Mouse (Mus musculus): ENCODE data around the gene Rpl36a-ps1.
"Not testable (repeated sequence)": the region's sequence is repeated elsewhere in the genome, so short reads cannot be mapped to it uniquely, and the experiment has no call there.

Rpl36a-ps1 gene

DNA sequence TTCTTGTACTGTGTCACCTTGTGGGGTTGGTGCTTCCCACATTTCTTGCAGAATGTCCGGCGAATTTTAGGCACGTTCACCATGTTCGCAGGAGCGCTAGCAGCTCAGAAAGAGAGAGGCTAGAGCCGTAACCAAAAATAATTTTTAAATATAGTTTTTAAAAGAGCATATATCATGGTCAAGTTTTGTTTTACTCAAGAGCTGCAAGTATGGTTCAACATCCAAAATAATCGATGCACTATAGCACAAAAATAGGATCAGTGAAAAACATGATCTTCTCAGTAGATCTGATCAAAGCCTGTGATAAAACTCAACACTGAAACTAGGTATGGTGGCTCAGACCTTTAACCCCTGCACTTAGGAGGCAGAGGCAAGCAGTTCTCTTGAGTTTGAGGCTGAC, at the start of gene Rpl36a-ps1:
Rpl36a-ps1 (minus strand) TSS at position 101 of the 400 bp plus-strand sequence.
- in situ Hi-C loops (cut with MboI, MseI) = no loop called here

DNA sequence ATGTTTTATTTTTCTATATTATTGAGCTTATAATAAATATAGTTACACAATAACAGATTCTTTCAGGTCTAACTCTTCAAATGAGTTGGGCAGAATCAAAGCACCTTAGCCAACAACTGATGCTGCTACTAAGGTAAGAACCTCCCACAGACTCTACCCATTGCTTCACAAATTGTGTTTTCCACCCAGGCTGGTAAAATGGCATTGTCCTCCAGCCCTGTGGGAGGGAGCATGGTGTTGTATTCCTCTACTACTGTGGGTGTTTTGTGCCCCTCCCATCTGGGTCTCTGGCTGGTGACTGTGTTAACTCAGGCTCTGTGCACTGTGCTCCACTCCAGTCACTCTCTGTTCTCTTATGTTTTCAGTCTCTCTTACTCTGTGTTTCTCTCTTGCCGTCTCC, 49.4 kb upstream of the Rpl36a-ps1 start:
- in situ Hi-C loops (cut with MboI, MseI) = no loop called here

DNA sequence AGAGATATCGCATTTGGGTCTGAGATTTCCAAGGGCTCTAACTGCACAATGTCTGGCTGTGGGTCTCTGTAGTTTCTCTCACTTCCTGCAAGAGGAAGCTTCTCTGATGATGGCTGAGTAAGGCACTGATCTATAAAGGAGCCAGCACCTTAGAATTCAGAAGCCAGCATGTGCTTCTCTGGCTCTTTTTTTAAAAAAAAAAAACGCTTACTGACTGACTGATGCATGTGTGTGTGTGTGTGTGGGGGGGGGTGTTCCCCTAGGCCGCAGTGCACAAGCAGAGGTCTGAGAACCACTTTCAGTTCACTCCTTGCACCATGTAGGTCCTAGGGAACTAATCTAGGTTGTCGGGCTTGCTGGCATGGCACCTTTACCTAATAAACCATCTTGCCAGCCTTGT, 47.3 kb upstream of the Rpl36a-ps1 start:
- in situ Hi-C loops (cut with MboI, MseI) = no loop called here

DNA sequence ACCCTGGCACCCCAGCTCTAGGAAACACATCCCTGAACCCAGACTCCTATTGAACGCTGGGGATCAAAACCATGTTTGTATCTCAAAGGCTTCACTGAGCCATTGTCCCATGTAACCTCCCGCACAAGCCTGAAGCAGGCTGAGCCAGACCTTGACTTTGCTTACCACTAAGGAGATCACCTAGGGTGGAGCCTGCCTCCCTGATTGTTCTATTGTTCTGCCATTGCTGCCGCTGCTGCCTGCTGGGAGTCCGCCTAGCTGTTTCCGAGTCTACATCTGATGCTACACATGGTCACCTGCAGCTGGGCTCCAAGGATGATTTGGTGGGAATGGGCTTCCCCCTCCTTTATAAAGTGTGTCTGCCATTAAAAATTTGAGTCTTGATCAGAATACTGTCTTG, 45.2 kb upstream of the Rpl36a-ps1 start:
- in situ Hi-C loops (cut with MboI, MseI) = not testable (repeated sequence)

DNA sequence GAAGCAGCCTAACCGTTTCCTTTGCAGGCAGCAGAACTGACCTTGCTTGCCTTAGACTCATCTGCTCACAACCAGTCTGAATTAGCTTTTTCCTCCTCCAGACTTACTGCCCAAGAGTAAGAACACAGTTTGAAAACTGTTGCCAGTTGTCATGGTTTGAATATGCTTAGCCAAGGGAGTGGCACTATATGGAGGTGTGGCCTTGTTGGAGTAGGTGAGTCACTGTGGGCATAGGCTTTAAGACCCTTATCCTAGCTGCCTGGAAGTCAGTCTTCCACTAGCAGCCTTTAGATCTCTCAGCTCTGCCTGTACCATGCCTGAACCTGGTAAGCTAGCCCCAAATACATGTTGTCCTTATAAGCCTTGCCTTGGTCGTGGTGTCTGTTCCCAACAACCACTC, 43.6 kb upstream of the Rpl36a-ps1 start:
- in situ Hi-C loops (cut with MboI, MseI) = no loop called here

DNA sequence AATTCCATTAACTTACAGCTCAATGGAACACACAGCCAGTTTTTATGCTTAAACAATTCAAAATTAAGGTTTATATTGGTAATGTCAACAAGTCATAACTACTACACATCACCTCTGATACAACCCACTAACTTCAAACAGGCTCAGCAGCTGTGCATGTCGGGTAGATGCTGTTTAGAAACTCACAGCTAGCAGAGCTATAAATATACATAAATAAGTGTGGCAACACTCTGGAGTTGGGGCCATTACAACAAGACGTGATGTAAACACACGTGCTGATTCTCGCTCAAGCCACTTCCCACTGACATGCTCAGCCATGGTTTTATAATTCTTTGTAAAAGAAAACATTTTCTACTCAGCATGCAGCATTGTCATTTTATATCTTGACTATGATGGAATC, 41.9 kb upstream of the Rpl36a-ps1 start:
- in situ Hi-C loops (cut with MboI, MseI) = no loop called here

DNA sequence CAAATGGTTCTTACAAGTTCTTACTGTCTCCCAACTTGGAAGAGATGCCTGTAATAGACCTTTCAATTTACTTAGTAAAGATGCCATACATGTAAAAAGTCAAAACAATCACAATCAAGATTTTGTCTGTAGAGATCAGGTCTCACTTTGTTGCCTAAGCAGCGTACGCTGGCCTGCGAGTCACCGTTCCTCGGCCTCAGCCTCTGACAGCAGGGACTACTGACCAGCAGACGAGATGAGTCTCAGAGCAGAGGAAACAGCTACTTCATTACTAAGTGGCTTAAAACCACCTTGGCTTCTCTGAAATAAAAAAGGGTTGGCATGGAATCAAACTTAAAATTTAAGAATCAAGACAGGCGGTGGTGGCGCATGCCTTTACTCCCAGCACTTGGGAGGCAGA, 40.7 kb upstream of the Rpl36a-ps1 start:
- in situ Hi-C loops (cut with MboI, MseI) = not testable (repeated sequence)

DNA sequence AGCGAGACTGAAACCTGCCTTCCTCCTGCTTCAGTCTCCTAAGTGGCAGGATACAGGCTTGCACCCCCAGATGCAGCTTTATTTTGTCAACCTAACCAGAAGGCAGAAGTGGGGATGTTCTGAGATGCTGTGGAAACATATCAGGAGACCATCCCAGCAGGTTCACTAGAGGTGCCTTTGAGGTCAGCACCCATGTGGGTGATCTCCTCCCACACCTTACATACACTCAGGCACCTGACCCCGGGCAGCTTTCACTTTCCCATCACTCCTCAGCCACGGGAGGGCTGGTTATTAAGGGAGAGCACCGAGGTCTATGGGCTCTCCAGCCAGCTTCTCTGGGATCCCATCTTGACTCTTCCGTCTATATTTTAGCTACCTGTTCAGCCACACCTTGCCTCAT, 38.5 kb upstream of the Rpl36a-ps1 start:
- in situ Hi-C loops (cut with MboI, MseI) = no loop called here

DNA sequence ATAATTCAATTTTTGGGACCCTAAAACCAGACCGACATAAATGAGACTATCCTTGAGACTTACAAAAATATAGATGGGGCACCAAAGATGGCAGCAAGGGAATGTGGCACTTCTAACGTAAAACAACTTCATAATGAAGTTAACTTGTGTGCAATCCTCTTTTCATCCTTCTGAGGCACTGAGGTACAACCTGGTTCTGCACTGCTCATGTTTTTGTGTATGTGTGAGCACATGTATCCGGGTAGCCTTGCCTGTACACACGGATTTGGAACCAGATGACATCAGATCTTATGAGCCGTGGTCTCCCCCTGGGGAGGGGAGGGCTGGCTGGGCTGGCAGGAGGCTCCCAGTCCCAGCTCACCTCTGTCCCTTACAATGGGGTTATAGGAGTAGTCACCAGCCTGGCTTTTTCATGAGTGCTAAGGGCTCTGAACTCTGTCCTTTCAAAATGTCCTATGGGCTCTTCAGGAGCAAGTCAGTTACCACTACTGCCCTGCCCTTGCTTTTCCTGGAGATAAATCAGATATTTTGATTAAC, 37.3 kb upstream of the Rpl36a-ps1 start:
- in situ Hi-C loops (cut with MboI, MseI) = no loop called here

DNA sequence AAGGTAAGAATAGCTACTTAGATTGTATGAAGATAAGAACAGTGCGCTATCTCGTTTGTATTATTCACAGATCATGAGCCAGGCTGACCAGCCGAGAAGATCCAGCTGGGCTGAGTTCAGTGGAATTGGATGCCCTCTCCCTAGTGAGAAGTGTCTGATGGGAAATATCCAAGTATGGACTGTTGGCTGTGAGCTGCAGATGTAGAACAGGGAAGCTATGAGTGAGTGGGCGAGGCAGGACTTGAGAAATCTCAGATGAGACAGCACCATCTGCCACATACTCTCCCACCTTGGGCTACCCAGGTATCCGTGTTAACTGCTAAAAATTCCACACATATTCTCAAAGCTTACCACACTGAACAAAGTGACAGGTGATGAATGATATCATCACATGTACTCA, 35.9 kb upstream of the Rpl36a-ps1 start:
- in situ Hi-C loops (cut with MboI, MseI) = no loop called here

DNA sequence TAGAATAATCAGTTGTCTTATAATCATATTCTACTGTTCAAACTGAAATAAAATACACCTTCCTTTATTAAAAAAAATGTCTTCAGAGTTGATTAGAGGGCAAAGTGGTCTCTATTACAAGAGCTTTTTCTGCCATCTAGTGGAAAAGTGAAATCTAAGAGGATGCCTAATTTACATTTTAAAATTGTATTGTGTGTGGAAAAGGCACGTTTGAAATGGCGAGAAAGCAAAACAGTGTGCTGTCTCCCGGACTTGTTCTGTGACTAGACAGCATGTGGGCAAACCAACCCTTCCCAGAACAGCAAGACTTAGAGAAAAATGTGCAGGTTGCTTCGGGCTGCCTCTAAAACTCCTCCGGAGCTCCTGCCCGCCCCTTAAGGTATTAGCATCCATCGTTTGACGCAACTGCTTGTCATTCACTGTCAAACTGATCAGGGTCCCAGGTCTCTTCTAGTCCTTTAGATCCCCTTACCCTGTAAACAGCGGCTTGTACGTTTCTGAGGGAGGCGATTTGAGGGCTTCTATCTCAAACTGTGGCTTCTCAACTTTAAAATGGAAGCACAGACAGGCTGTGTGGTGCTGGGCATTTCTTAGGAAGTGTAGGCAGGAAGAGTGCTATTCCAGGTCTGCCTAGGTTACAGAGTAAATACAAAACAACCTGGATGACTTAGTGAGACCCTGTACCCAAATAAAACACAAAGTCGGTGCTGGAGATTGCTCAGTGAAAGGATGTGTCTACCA, 28.4 kb upstream of the Rpl36a-ps1 start:
- in situ Hi-C loops (cut with MboI, MseI) = no loop called here

DNA sequence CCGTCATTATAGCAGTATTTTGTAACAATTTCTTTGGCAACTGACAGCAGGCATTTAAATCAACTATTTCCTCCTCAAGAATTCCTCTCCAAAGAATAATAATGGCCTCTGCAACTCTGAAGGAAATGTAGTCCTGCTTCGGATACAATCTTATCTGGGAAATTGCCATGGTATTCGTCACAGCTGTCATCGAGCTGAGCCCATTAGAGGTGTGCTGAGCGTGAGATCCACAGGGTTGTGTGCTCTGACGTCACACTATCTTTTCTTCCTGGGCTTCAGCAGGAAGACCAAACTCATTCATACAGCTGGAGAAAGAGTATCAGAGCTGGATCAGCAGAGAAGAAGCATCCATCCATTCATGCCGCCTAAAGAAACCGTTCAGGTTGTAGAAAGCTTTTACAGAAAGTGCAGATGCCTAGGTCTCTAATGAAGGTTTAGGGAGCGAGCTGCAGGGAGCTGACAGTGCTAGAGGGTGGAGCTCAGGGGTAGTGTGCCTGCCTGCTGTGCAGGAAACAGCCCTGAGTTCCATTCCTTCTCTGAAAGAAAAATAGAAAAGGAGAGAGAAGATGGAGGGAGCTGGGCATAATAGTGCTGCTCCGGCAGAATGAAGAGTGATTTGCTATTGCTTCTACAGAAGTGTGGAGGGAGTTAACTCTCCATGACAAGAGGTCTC, 25.2 kb upstream of the Rpl36a-ps1 start:
- in situ Hi-C loops (cut with MboI, MseI) = no loop called here

DNA sequence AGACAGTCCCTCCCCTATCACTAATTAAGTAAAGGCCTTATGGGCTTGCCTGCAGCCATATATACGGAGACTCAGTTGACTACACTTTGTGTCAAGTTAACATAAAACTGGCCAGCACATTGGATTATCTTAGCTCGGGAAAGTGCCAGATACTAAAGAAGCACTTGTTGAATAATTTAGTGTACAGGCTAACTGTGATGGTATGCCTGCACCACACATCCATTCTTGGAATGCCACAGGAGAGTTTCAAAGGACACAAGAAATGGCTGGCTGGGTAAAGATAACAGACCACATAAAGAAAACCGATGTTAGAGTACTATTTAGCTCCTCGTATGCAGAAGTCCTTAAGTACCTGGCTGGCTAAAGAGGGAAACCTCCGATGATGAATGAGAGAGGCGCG, 24.6 kb upstream of the Rpl36a-ps1 start:
- in situ Hi-C loops (cut with MboI, MseI) = no loop called here

DNA sequence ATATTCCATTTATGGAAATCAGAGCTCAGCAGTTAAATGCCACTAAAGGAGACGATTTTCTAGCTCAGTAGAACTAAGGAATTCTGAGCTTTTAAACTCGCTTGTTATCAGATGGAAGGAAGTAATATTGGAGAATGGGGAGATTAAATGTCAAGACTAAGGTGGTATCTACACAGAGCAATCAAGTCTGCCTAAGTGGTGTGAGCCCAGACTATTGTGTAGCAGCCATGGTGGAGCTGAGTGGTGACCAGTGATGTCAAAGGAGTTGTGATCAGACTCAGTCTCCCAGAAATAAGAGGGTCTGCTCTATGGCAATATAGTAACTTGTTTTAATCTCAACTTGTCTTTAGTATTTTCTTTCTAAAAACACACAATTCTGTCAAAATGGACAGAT, 16.8 kb upstream of the Rpl36a-ps1 start:
- in situ Hi-C loops (cut with MboI, MseI) = no loop called here

DNA sequence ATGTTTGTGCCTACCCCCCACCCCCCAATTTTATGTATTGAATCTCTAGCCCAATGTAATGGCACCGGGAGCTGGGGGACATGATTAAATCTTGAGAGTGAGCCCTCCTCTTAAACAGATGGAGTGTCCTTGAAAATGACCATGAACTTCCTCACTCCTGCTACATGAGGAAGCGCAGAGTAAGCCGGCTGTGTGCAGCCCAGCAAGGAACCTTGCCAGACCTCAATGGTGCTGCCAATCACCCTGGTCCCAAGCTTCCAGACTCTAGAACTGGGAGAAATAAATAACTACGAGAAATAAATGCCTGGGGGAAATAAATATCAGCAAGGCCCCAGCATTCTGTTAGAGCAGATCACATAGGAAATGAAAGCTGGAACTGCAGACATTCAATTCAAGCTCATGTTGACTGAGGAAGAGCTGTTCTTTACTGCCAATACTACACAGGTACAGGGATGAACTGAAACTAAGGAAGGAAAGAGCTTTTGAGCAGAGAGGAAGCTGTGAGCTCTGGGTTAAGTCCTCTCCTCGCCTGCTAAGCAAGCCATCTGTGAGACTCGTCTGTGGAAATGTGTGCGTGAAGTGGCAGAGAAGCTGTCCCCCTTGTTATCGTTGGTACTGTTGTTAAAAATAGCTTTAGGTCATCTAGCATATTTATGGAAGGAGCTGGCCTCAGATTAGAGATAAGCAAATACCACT, 16.3 kb upstream of the Rpl36a-ps1 start:
- in situ Hi-C loops (cut with MboI, MseI) = no loop called here

DNA sequence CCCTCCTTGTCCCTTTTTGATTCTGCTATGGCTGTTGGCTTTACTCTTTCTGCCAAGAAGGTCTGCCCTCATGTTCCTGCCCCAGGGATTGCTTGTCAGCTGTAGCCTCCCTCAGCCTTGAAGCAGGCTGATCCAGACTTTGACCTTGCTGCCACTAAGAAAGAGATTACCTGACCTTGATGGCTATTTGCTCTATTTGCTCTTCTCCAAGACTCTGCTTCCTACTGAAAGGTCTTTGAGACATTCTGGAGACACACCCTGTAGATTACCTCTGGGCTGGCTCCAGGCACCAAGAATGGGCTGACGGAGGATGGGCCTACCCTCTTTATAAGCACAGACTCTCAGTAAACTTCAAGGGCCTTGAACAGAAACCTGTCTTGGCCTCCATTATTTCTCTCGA, 1.6 kb downstream of the Rpl36a-ps1 start:
- in situ Hi-C loops (cut with MboI, MseI) = no loop called here

DNA sequence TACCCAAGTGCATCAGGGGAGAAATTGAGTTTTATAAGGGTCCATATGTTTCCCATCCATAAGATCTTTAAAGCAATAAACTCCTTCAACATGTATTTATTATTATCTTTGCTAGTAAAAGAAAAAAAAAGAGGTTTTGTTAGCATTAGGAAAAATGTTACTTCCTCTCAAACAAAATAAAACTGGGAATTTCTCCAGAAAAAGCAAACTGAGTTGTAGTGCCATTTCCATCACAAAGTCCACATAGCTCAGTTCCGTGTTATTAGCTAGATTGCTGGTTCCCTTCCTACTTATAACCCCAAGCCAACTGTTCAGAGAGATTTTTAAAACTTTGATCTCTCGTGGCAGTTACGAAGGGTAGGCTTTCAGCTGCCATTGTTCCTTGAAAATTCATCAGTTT, 3.5 kb downstream of the Rpl36a-ps1 start:
- in situ Hi-C loops (cut with MboI, MseI) = no loop called here

DNA sequence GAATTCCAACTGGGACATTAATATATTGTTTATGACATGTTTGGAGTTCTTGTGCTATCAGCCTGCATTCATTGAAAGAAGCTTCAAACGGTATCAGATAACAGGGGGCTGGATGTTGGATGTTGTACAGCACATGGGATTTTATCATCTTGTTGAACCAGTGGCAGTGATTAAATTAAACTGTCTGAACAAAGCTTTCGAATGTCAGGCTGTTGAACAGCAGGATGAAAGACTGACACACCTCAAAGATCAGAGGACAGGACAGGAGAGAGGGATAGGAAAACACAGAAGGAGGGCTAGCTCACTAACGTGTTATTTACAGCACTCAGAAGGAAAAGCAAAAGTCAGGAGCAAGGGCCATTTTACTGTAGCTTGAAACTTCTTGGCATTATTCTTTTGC, 4.3 kb downstream of the Rpl36a-ps1 start:
- in situ Hi-C loops (cut with MboI, MseI) = no loop called here

DNA sequence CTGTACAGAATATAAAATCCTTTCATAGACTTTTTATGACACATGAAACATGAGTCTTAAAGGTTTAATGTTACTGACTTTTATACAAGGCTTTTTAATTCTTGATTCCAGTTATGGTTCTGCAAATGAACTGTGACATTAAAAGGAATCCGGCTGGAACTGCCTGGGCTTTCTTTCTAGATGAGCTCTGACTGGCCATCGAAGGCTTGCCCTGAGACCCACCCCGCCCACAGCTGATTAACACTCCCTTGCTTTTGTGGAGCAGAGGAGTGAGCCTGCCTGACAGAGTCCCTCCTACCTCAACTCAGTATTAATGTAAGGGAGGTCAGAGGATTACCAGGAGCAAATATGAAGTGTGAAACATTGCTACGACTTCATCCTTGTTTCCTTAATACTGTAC, 22.2 kb downstream of the Rpl36a-ps1 start:
- in situ Hi-C loops (cut with MboI, MseI) = no loop called here

DNA sequence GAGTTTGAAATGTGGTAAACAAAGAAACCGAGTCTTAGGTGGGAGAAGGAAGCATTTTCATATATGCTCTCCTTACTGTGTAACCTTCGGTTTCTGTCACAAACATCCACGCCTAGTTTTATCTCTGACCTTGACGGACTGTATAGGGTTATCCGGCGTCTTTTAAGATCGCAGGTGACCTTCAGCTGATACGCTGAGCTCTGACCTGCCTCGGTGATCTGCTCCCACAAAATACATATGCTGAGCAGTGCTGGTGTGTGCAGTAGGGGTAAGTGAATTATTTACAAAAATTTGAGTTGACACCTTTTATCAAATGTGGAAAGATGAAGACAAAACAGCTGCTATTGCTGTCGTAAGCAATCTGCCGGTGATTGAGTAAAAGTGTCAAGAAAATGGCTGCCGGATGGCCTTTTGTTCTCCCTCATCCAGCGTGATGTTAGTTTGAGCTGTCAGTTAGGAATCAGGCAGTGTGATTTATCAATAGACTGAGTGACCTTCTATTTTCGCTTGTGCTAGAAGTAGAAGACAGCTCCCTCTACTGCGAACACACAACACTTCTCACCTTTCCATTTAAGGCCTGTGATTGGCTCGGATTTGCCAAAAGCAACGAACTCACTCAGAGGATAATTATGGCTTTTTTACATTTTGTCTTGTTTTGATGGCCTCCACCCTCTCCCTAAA, 35.0 kb downstream of the Rpl36a-ps1 start:
- in situ Hi-C loops (cut with MboI, MseI) = no loop called here

DNA sequence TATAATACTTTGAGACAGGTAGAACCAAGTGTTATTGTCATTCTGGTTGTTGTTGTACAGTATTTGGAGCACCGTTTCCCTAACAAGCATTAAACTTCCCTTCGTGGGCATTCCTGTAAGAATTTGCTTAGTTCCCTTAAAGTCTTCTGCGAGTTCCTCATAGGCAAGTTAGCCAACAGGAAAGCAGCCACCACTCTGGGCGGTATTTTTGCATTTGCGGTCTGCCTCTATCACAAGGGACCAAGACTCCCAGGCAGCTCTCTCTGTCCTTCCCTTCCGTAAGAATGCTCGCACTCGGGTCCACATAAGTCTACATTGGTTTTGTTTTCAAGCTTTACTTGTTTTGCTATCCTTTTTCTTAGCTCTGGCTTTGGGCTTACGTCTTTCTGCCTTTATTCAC, 37.3 kb downstream of the Rpl36a-ps1 start:
- in situ Hi-C loops (cut with MboI, MseI) = no loop called here

DNA sequence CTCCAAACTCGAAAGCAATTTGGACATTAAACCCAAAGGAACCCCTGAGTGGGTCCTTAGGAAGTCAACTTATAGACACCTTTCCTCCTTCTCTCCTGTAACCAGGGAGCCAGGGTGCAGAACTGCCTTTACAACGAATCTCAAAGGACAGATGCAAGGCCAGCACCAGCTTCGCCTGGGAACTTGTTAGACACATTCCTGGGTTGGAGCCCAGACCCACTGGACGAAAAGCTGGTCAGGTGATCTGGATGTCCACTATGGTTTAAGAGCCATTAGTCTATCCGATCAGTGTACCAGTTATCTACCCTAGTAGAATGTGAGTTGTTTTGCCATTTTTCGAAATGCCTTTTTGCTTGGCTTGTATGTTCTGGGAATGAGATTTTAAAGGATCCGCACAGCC, 41.7 kb downstream of the Rpl36a-ps1 start:
- in situ Hi-C loops (cut with MboI, MseI) = no loop called here
